Mouse (Mus musculus) midbrain, embryonic 10.5 days (tissue): ENCODE results near the gene Tbl3. TPM values are rescaled to one million over a fixed set of nuclear protein-coding genes. Genes with fewer than 3 reads are reported as not detected.

Experiments used
- DNase-seq: peaks from one replicate; pipeline ENCODE4 v3.0.0-alpha.2; 2017; ENCODE audit warnings: low spot score
- H3K27ac ChIP-seq: fragments of 300-500 bp; sonication (generic); replicated peaks from 2 replicates; pipeline ENCODE4 v1.5.1; 2016; ENCODE audit warnings: mild to moderate bottlenecking
- H3K27me3 ChIP-seq: fragments of 300-500 bp; sonication (generic); 2 replicates; pipeline ENCODE4 v1.6.1; 2016; ENCODE audit warnings: low read depth, mild to moderate bottlenecking; ENCODE audit not compliant: poor library complexity, severe bottlenecking
- H3K36me3 ChIP-seq: fragments of 300-500 bp; sonication (generic); 2 replicates; pipeline ENCODE4 v1.6.1; 2016; ENCODE audit warnings: mild to moderate bottlenecking, moderate library complexity
- H3K4me1 ChIP-seq: fragments of 300-500 bp; sonication (generic); 2 replicates; pipeline ENCODE4 v1.6.1; 2016
- H3K4me3 ChIP-seq: fragments of 300-500 bp; sonication (generic); 2 replicates; pipeline ENCODE4 v1.5.1; 2016; ENCODE audit warnings: mild to moderate bottlenecking, moderate library complexity
- H3K9me3 ChIP-seq: fragments of 300-500 bp; sonication (generic); replicated peaks from 2 replicates; pipeline ENCODE4 v1.6.1; 2016; ENCODE audit warnings: mild to moderate bottlenecking
- WGBS: fragments of 180-500 bp; shearing (Covaris S2); methylation state at CpG from one replicate; pipeline ENCODE4 v1.1.7; 2016; 5-methylcytosine and 5-hydroxymethylcytosine counted together
- polyA plus RNA-seq: library from polyadenylated mRNA; unstranded; fragments of >200 nt; fragmentation: Nextera tagmentation; extraction: Ambion mirVana; gene quantifications from 2 replicates; pipeline ENCODE4 v1.2.1, GENCODE M21; 2016

Tbl3 gene
- polyA plus RNA-seq, 1 experiment from 2014 or later: 141 TPM

DNA sequence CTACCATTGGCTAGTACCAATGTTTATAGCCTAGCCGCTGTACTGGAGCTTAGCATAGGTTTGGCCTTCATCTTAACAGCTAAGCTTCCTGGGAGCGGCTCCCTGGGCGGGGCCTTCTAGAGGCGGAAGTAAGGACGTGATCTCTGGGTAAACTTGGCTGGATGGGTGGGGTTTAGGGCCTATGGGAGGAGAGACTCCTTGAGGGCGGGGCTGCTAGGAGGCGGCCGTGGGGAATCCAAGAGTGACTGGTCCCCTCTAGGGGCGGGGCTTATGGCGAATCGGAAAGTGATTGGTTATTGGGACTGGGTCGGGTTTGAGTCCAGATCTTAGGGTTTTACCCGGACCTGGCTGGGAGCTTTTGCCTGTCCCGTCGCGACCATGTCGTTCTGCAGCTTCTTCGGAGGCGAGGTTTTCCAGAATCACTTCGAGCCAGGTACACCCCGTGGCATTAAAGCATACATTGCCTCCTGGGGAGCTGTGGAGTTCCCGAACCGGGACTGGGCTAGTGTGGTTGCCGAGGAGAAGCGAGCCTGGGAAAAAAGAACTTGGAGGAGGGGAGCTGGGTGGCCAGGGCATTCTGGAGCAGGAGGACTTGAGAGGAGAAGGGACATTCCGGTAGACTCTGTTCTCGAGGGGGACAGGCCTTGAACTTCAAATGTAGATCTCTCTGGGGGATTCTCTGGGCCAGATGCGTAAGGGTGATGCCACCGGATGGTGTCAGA is 29.0 kb upstream of the Tbl3 start, which contains the start of gene Msrb1:
Msrb1 (plus strand) TSS at position 313 of the 722 bp plus-strand sequence.
- WGBS: 1% methylated on average over 29 of the region's 29 CpGs
- Histone ChIP-seq H3K36me3 (0 out of 2 replicates have a peak, but pooled peaks cover 6% of the 10 kb centered on the region), H3K4me3 (peak within 1 kb of the TSS; percentile 57), H3K27me3 (no peaks in the 10 kb centered on the region), H3K9me3 (no peaks in the 10 kb centered on the region), H3K4me1 (peaks cover 22% of the 10 kb centered on the region), H3K27ac (peak within 1 kb of the TSS; percentile 81)
- peak; percentile 95 for DNase-seq

- Histone ChIP-seq H3K9me3 (no peaks in the 10 kb centered on the region), H3K4me1 (peaks cover 22% of the 10 kb centered on the region), H3K27ac (no peak overlapping the region), H3K36me3 (0 out of 2 replicates have a peak, but pooled peaks cover 6% of the 10 kb centered on the region), H3K27me3 (no peaks in the 10 kb centered on the region), H3K4me3 (peak overlapping the region; percentile 57; the same call in 1 of the 2 replicates)
- DNase-seq: no peak
- 80% methylated on average over 7 of the region's 7 CpGs for WGBS
Observed at GRCm38 (mm10) chr17:24735446-24735845, 28.0 kb upstream of the Tbl3 start.

- Histone ChIP-seq H3K9me3 (no peaks in the 10 kb centered on the region), H3K4me1 (peaks cover 22% of the 10 kb centered on the region), H3K27me3 (no peaks in the 10 kb centered on the region), H3K4me3 (no peak overlapping the region), H3K36me3 (no peaks in the 10 kb centered on the region), H3K27ac (no peak overlapping the region)
- 82% methylated on average over 1 of the region's 1 CpGs for WGBS
- DNase-seq: no peak
Observed at GRCm38 (mm10) chr17:24734513-24734912, 27.1 kb upstream of the Tbl3 start.

- no peak for DNase-seq
- H3K9me3 ChIP-seq: no peaks in the 10 kb centered on the region
- 89% methylated on average over 21 of the region's 21 CpGs for WGBS
- H3K27me3 ChIP-seq: no peaks in the 10 kb centered on the region
- no peak overlapping the region for H3K27ac ChIP-seq
- no peak overlapping the region for H3K4me3 ChIP-seq
- H3K36me3 ChIP-seq: no peaks in the 10 kb centered on the region
- peaks cover 22% of the 10 kb centered on the region for H3K4me1 ChIP-seq
Observed at GRCm38 (mm10) chr17:24733434-24734050, 26.1 kb upstream of the Tbl3 start.

DNA sequence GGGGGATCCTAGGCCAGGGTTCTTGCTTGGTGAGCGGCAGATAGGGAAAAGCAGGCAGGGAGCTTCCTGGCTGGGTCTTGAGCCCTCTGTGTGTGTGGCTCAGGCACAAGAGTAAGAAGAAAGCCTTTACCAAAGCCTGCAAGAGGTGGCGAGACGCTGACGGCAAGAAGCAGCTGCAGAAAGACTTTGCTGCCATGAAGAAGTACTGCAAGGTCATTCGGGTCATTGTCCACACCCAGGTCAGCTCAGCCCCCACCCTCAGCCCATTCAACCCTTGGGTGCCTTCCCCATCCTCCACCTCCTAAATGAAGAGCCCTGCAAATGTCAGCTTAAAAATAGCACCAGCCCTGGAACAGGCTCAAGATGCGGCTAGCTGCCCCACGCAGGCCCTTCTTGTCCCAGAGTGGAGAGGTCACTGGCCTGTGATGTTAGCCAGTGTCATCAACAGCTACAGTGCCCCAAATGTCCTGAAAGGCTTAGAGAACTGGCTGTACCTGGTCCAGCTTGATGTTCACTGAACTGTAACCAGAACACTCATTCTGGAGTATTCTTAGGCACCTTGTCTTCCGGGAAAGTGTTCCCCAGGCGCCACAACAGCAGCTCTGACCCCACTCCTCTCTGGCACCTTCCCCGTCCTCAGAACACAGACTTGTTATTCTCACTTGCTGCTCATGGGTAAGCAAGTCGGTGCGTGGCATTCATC is 24.9 kb upstream of the Tbl3 start:
- H3K4me3 ChIP-seq: no peak overlapping the region
- no peak for DNase-seq
- H3K4me1 ChIP-seq: peaks cover 16% of the 10 kb centered on the region
- no peak overlapping the region for H3K27ac ChIP-seq
- no peaks in the 10 kb centered on the region for H3K27me3 ChIP-seq
- no peaks in the 10 kb centered on the region for H3K36me3 ChIP-seq
- H3K9me3 ChIP-seq: no peaks in the 10 kb centered on the region
- WGBS: 78% methylated on average over 12 of the region's 12 CpGs

DNA sequence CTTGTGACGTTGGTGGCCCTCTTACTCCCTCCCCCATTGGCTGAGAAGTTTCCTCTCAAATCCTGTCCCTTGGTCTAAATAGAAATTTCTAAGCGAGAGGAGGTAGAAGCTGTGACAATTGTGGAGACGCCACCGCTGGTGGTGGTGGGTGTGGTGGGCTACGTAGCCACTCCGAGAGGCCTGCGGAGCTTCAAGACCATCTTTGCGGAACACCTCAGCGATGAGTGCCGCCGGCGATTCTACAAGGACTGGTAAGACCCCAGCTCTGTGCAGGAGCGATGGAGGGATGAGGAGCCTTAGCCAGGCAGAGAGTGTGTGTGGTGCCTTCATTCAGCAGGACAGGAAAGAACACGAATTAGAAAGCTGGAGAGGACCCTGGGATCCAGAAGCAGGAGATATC is 23.3 kb upstream of the Tbl3 start:
- Histone ChIP-seq H3K9me3 (no peaks in the 10 kb centered on the region), H3K27me3 (no peaks in the 10 kb centered on the region), H3K4me3 (no peak overlapping the region), H3K4me1 (peaks cover 3% of the 10 kb centered on the region), H3K36me3 (no peaks in the 10 kb centered on the region), H3K27ac (no peak overlapping the region)
- no peak for DNase-seq
- 85% methylated on average over 14 of the region's 14 CpGs for WGBS

- Histone ChIP-seq H3K27me3 (no peaks in the 10 kb centered on the region), H3K4me1 (peaks cover 3% of the 10 kb centered on the region; the same call in 1 of the 2 replicates), H3K9me3 (no peaks in the 10 kb centered on the region), H3K4me3 (no peak overlapping the region), H3K27ac (no peak overlapping the region), H3K36me3 (no peaks in the 10 kb centered on the region)
- no peak for DNase-seq
- WGBS: 86% methylated on average over 6 of the region's 6 CpGs
Observed at GRCm38 (mm10) chr17:24729067-24729466, 21.6 kb upstream of the Tbl3 start.

GRCm38 (mm10) chr17:24728184-24728583 is 20.7 kb upstream of the Tbl3 start:
- no peak overlapping the region for H3K4me3 ChIP-seq
- peaks cover 10% of the 10 kb centered on the region for H3K4me1 ChIP-seq
- no peaks in the 10 kb centered on the region for H3K36me3 ChIP-seq
- DNase-seq: no peak
- no peaks in the 10 kb centered on the region for H3K9me3 ChIP-seq
- WGBS: 73% methylated on average over 17 of the region's 17 CpGs
- H3K27ac ChIP-seq: no peak overlapping the region
- no peaks in the 10 kb centered on the region for H3K27me3 ChIP-seq

DNA sequence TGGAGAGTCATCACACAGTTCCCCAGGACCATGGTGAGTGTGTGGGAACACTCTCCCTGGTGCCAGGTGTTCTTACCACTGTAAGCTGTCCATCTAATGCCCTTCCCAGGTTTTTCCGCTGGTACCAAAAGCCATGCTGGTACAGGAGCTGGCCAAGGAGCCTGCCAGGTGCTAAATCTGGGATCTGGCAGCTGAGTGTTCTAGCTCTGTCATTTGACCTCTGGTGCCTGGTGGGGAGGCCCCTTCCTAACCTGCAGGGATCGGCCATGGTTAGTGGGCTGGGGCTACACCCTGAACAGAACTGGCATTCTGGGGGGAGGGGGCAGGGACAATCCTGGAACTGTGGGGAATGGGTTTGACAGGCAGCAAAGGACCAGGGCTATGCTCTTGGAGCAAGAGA is 20.2 kb upstream of the Tbl3 start, which contains the start of gene Rpl3l:
Rpl3l (plus strand) TSS at position 203 of the 400 bp plus-strand sequence.
- no peak within 1 kb of the TSS for H3K4me3 ChIP-seq
- H3K27ac ChIP-seq: no peak within 1 kb of the TSS
- H3K36me3 ChIP-seq: peaks cover 1% of the 10 kb centered on the region
- DNase-seq: no peak
- 77% methylated on average over 2 of the region's 2 CpGs for WGBS
- H3K27me3 ChIP-seq: no peaks in the 10 kb centered on the region
- H3K4me1 ChIP-seq: peaks cover 16% of the 10 kb centered on the region
- no peaks in the 10 kb centered on the region for H3K9me3 ChIP-seq

GRCm38 (mm10) chr17:24725637-24726390 is 18.4 kb upstream of the Tbl3 start:
- no peak for DNase-seq
- Histone ChIP-seq H3K4me1 (peaks cover 33% of the 10 kb centered on the region), H3K27me3 (no peaks in the 10 kb centered on the region), H3K36me3 (peaks cover 18% of the 10 kb centered on the region), H3K4me3 (no peak overlapping the region), H3K27ac (no peak overlapping the region), H3K9me3 (no peaks in the 10 kb centered on the region)
- 82% methylated on average over 3 of the region's 3 CpGs for WGBS

- DNase-seq: peak; percentile 97
- Histone ChIP-seq H3K4me1 (peaks cover 35% of the 10 kb centered on the region), H3K4me3 (peak within 1 kb of the TSS; percentile 77), H3K9me3 (no peaks in the 10 kb centered on the region), H3K36me3 (peaks cover 21% of the 10 kb centered on the region), H3K27ac (peak within 1 kb of the TSS; percentile 86), H3K27me3 (no peaks in the 10 kb centered on the region)
- WGBS: under 1% methylated on average over 30 of the region's 30 CpGs
Observed at GRCm38 (mm10) chr17:24724184-24724583, 16.7 kb upstream of the Tbl3 start, which contains the start of gene Ndufb10. Gene Ndufb10 (minus strand): TSS chr17:24724478.

GRCm38 (mm10) chr17:24723881-24724180 is 16.4 kb upstream of the Tbl3 start:
- 0% methylated on average over 15 of the region's 15 CpGs for WGBS
- H3K4me1 ChIP-seq: peaks cover 38% of the 10 kb centered on the region
- no peaks in the 10 kb centered on the region for H3K27me3 ChIP-seq
- H3K9me3 ChIP-seq: no peaks in the 10 kb centered on the region
- peak overlapping the region; percentile 77 for H3K4me3 ChIP-seq
- peaks cover 21% of the 10 kb centered on the region for H3K36me3 ChIP-seq
- peak; percentile 47 for DNase-seq
- peak overlapping the region; percentile 86 for H3K27ac ChIP-seq
